Mouse (Mus musculus) layer of hippocampus, postnatal 14 days (tissue): Measurements from ENCODE around the gene Actr1b. TPM values are rescaled to one million over a fixed set of nuclear protein-coding genes. Genes with fewer than 3 reads are reported as not detected.
A peak's percentile ranks its signal among the peaks of the same experiment; 100 is the strongest.

Experiments
- DNase-seq, 2 experiments: peaks; one replicate each; pipeline ENCODE4 v3.0.0; 2021 to 2022; ENCODE audit warnings: low spot score in 2 of 2, mixed read lengths in 1 of 2
- long read RNA-seq, 2 experiments: library from polyadenylated mRNA; stranded (forward); transcript quantifications; one replicate each; pipeline ENCODE4 v2.0.0; 2021
- total RNA-seq, 2 experiments: library from RNA; stranded (reverse); gene quantifications; 2 replicates each; pipeline ENCODE4 v1.2.3; 2021

Gene Actr1b
- 100 to 1,000 TPM; 215 to 223 TPM for total RNA-seq
- long read RNA-seq, experiment 1, transcript Actr1b-201 (11 exons, 3,248 nt), result major isoform, 152 of 239 reads
- long read RNA-seq, experiment 1, partial matches to known transcripts, result 9 of 239 reads
- long read RNA-seq, experiment 1, other reads (novel, unspliced or antisense), result 78 of 239 reads
- long read RNA-seq, experiment 2, transcript Actr1b-201 (11 exons, 3,248 nt), result major isoform, 186 of 375 reads
- long read RNA-seq, experiment 2, partial matches to known transcripts, result 168 of 375 reads
- long read RNA-seq, experiment 2, other reads (novel, unspliced or antisense), result 21 of 375 reads

GRCm38 (mm10) chr1:36714311-36714710 lies at the start of gene Actr1b:
Gene Actr1b, minus strand, starts transcription at chr1:36714422.
- no peak for DNase-seq

GRCm38 (mm10) chr1:36761568-36761967 lies 47.3 kb upstream of the Actr1b start, which contains the start of gene Zap70:
Gene Zap70, plus strand, starts transcription at chr1:36761798.
- DNase-seq, result no peak

- DNase-seq, result no peak
Observed at GRCm38 (mm10) chr1:36761061-36761460, 46.8 kb upstream of the Actr1b start.

GRCm38 (mm10) chr1:36760401-36760800 lies 46.2 kb upstream of the Actr1b start:
- no peak for DNase-seq

GRCm38 (mm10) chr1:36759076-36759475 lies 44.9 kb upstream of the Actr1b start:
- no peak for DNase-seq

GRCm38 (mm10) chr1:36758553-36758952 lies 44.3 kb upstream of the Actr1b start:
- DNase-seq, result no peak

GRCm38 (mm10) chr1:36753932-36754675 lies 39.9 kb upstream of the Actr1b start:
- no peak for DNase-seq

- no peak for DNase-seq
Observed at GRCm38 (mm10) chr1:36746452-36746851, 32.2 kb upstream of the Actr1b start.

- no peak for DNase-seq
Observed at GRCm38 (mm10) chr1:36745661-36746060, 31.4 kb upstream of the Actr1b start.

- peak; percentile 74 to 77 for DNase-seq
Observed at GRCm38 (mm10) chr1:36744268-36744944, 30.2 kb upstream of the Actr1b start.

- no peak for DNase-seq
Observed at GRCm38 (mm10) chr1:36743046-36743445, 28.8 kb upstream of the Actr1b start.

- DNase-seq, result no peak
Observed at GRCm38 (mm10) chr1:36739231-36739630, 25.0 kb upstream of the Actr1b start.

- DNase-seq, result peak; percentile 79 to 89
Observed at GRCm38 (mm10) chr1:36737300-36737699, 23.1 kb upstream of the Actr1b start.

GRCm38 (mm10) chr1:36724057-36724431 lies 9.8 kb upstream of the Actr1b start:
- DNase-seq, result no peak

- DNase-seq, result no peak
Observed at GRCm38 (mm10) chr1:36723146-36724056, 9.2 kb upstream of the Actr1b start.

- no peak for DNase-seq
Observed at GRCm38 (mm10) chr1:36718786-36719185, 4.6 kb upstream of the Actr1b start.

- DNase-seq, result no peak
Observed at GRCm38 (mm10) chr1:36711104-36711503, 3.1 kb downstream of the Actr1b start.

- peak; percentile 95 to 99 for DNase-seq
Observed at GRCm38 (mm10) chr1:36709854-36710280, 4.4 kb downstream of the Actr1b start, which contains the start of gene 4933424G06Rik. Gene 4933424G06Rik, plus strand, starts transcription at chr1:36710149.

GRCm38 (mm10) chr1:36709055-36709853 lies 5.0 kb downstream of the Actr1b start:
- DNase-seq, result peak; percentile 37 to 41

- no peak for DNase-seq
Observed at GRCm38 (mm10) chr1:36708626-36709025, 5.6 kb downstream of the Actr1b start.
